Mouse (Mus musculus) forebrain, embryonic 16.5 days (tissue): ENCODE results near the gene Gpatch2. TPM values are rescaled to one million over a fixed set of nuclear protein-coding genes. Genes with fewer than 3 reads are reported as not detected.

Experiments
- polyA plus RNA-seq: library from polyadenylated mRNA; unstranded; fragments of >200 nt; fragmentation: Nextera tagmentation; extraction: Ambion mirVana; gene quantifications from 2 replicates; pipeline ENCODE4 v1.2.1, GENCODE M21; 2015

Gene Gpatch2
- polyA plus RNA-seq, 1 experiment from 2014 or later, result 17.0 TPM

Other genes with a start within 250 kb of the Gpatch2 start
- not detected in 2 replicates for gene D1Pas1, start 248.1 kb upstream of the Gpatch2 start, polyA plus RNA-seq
- gene Spata17, start within 50 bp of the Gpatch2 start, polyA plus RNA-seq, result 0.92 and 1.1 TPM in 2 replicates